Mouse (Mus musculus): ENCODE data around the gene Olfr813. TPM values are rescaled to one million over a fixed set of nuclear protein-coding genes. Genes with fewer than 3 reads are reported as not detected.

Olfr813 gene
- not detected for polyA plus RNA-seq (2012; fragmentation: generic; extraction: Trizol)

GRCm38 (mm10) chr10:129855067-129855466 lies at the start of gene Olfr813:
TSS of gene Olfr813 (plus strand) at chr10:129855367.

GRCm38 (mm10) chr10:129845994-129846393 lies 9.2 kb upstream of the Olfr813 start, which contains the start of gene Olfr812:
TSS of gene Olfr812 (minus strand) at chr10:129846094.

DNA sequence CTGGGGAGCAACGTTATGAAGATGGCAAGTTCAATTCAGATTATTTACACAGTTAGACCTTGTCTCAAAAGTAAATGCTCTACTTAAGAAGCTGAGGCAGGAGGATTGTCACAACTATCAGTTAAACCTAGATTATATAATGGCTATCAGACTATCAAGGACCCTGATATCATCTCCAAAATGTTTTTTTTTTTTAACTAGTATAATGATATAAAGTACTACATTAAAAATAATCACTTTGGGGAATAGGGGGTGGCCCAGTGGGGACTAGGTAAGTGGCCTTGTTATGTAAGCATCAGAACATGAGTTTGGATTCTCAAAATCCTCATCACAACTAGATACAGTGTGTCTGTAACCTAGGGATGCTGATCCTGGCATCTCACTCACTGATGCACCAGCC lies 24.6 kb downstream of the Olfr813 start, which contains the start of gene Olfr814:
Gene Olfr814 (minus strand): TSS at position 101 of the 400 bp plus-strand sequence.

DNA sequence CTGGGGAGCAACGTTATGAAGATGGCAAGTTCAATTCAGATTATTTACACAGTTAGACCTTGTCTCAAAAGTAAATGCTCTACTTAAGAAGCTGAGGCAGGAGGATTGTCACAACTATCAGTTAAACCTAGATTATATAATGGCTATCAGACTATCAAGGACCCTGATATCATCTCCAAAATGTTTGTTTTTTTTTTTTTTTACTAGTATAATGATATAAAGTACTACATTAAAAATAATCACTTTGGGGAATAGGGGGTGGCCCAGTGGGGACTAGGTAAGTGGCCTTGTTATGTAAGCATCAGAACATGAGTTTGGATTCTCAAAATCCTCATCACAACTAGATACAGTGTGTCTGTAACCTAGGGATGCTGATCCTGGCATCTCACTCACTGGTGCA lies 50.6 kb downstream of the Olfr813 start, which contains the start of gene Olfr815:
Gene Olfr815 (minus strand): TSS at position 101 of the 400 bp plus-strand sequence.

Other genes starting within 250 kb of the Olfr813 start
- gene Olfr796, start 242.8 kb upstream of the Olfr813 start, polyA plus RNA-seq (2012; fragmentation: generic; extraction: Trizol): not detected
- not detected for gene Olfr798, start 227.4 kb upstream of the Olfr813 start, polyA plus RNA-seq (2012; fragmentation: generic; extraction: Trizol)
- gene Olfr799, start 217.9 kb upstream of the Olfr813 start, polyA plus RNA-seq (2012; fragmentation: generic; extraction: Trizol): not detected
- not detected for gene Olfr800, start 197.7 kb upstream of the Olfr813 start, polyA plus RNA-seq (2012; fragmentation: generic; extraction: Trizol)
- gene Olfr801, start 181.5 kb upstream of the Olfr813 start, polyA plus RNA-seq (2012; fragmentation: generic; extraction: Trizol): not detected
- gene Olfr802, start 167.2 kb upstream of the Olfr813 start, polyA plus RNA-seq (2012; fragmentation: generic; extraction: Trizol): not detected
- not detected for gene Olfr803, start 161.1 kb upstream of the Olfr813 start, polyA plus RNA-seq (2012; fragmentation: generic; extraction: Trizol)
- not detected for gene Olfr804, start 152.2 kb upstream of the Olfr813 start, polyA plus RNA-seq (2012; fragmentation: generic; extraction: Trizol)
- gene Olfr805, start 126.0 kb upstream of the Olfr813 start, polyA plus RNA-seq (2012; fragmentation: generic; extraction: Trizol): not detected
- not detected for gene Olfr806, start 113.4 kb upstream of the Olfr813 start, polyA plus RNA-seq (2012; fragmentation: generic; extraction: Trizol)
- not detected for gene Olfr807, start 97.6 kb upstream of the Olfr813 start, polyA plus RNA-seq (2012; fragmentation: generic; extraction: Trizol)
- gene Olfr808, start 89.9 kb upstream of the Olfr813 start, polyA plus RNA-seq (2012; fragmentation: generic; extraction: Trizol): not detected
- not detected for gene Olfr809, start 80.7 kb upstream of the Olfr813 start, polyA plus RNA-seq (2012; fragmentation: generic; extraction: Trizol)
- gene Olfr810, start 60.5 kb upstream of the Olfr813 start, polyA plus RNA-seq (2012; fragmentation: generic; extraction: Trizol): not detected
- gene Olfr811, start 51.0 kb upstream of the Olfr813 start, polyA plus RNA-seq (2012; fragmentation: generic; extraction: Trizol): not detected
- gene Olfr812, start 9.3 kb upstream of the Olfr813 start, polyA plus RNA-seq (2012; fragmentation: generic; extraction: Trizol): not detected
- not detected for gene Olfr814, start 24.5 kb downstream of the Olfr813 start, polyA plus RNA-seq (2012; fragmentation: generic; extraction: Trizol)
- not detected for gene Olfr815, start 50.5 kb downstream of the Olfr813 start, polyA plus RNA-seq (2012; fragmentation: generic; extraction: Trizol)
- gene Olfr816, start 60.2 kb downstream of the Olfr813 start, polyA plus RNA-seq (2012; fragmentation: generic; extraction: Trizol): not detected
- gene Olfr818, start 93.7 kb downstream of the Olfr813 start, polyA plus RNA-seq (2012; fragmentation: generic; extraction: Trizol): not detected
- gene Olfr819, start 111.9 kb downstream of the Olfr813 start, polyA plus RNA-seq (2012; fragmentation: generic; extraction: Trizol): not detected
- not detected for gene Olfr247, start 120.8 kb downstream of the Olfr813 start, polyA plus RNA-seq (2012; fragmentation: generic; extraction: Trizol)
- gene Gm10310, start 129.7 kb downstream of the Olfr813 start, polyA plus RNA-seq (2012; fragmentation: generic; extraction: Trizol): not detected
- gene Olfr820, start 157.3 kb downstream of the Olfr813 start, polyA plus RNA-seq (2012; fragmentation: generic; extraction: Trizol): not detected
- not detected for gene Olfr821, start 175.0 kb downstream of the Olfr813 start, polyA plus RNA-seq (2012; fragmentation: generic; extraction: Trizol)
- gene Olfr822, start 215.8 kb downstream of the Olfr813 start, polyA plus RNA-seq (2012; fragmentation: generic; extraction: Trizol): not detected